Mouse (Mus musculus) Patski (cell line): ENCODE measurements around the gene Tubgcp5. TPM values are rescaled to one million over a fixed set of nuclear protein-coding genes. Genes with fewer than 3 reads are reported as not detected.

Experiments
- ATAC-seq: fragments of 100-300 bp; one replicate; pipeline ENCODE4 v1.8.0; 2021
- CTCF ChIA-PET: fragments of 350-600 bp; sonication (Branson Sonifier 250); formaldehyde crosslinking; loops from one replicate; lab custom pipeline; 2022; ENCODE audit warnings: inconsistent platforms; lab: Charles Lee
- POLR2A ChIA-PET: fragments of 350-600 bp; sonication (Branson Sonifier 250); formaldehyde crosslinking; loops from one replicate; lab custom pipeline; 2022; ENCODE audit warnings: antibody characterized with exemption, inconsistent platforms; lab: Charles Lee
- DNase-seq: peaks from one replicate; pipeline ENCODE4 v3.0.0-alpha.2; 2011; ENCODE audit warnings: low read depth, low spot score
- H3K27me3 ChIP-seq: fragments of 371-371 bp; one replicate; pipeline ENCODE4 v1.5.1; 2021
- CTCF ChIP-seq: fragments of 100-300 bp; IDR thresholded peaks from one replicate; pipeline ENCODE4 v1.5.1; 2021
- in situ Hi-C: fragments of 300-500 bp; cut with MboI; formaldehyde crosslinking; loops from 3 replicates; pipeline ENCODE4 v1.11.1; 2018; ENCODE audit warnings: low pct_unique_long_range_greater_than_20kb, mixed read lengths
- polyA plus RNA-seq: library from polyadenylated mRNA; unstranded; gene quantifications from one replicate; pipeline ENCODE4 v1.2.3, GENCODE M21; 2021

Tubgcp5 gene
- polyA plus RNA-seq, 1 experiment from 2014 or later: 21.6 TPM

DNA sequence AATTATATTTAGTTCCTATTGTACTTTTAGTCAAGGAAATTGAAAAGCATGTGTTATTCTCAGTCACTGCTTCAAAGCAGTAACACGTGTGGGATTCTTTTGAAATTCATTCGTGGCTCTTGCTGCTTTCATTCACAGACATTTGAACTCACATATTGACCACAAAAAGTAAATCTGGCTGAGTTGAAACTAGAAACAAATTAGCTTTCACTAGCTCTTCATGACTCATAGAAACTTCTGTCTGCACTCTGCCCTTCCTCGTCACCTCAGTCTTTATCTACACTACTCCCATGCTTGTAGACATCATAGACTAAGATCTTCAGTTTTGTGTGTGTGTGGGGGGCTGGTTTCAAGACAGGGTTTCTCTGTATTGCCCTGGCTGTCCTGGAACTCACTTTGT, 6.0 kb downstream of the Tubgcp5 start:
- CTCF ChIA-PET: no interaction called here
- in situ Hi-C loops: no loop called here
- no peak for ATAC-seq

DNA sequence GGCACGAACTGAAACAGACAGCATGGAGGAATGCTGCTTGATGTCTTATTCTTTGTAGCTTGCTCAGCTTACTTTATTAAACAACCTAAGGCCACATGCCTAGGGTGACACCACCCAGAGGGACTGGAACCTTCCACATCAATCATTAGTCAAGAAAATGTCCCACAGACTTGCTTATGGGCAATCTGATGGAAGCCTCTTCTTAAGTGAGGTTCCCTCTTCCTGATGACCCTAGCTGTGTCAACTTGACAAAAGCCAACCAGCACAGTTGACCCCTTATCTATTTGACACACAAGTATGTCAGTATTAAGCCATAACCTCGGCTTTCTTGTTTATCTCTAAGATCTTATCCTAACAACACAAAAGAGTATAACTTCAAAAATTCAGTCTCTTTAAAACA, 16.0 kb downstream of the Tubgcp5 start:
- ChIA-PET CTCF (no interaction called here), POLR2A (no interaction called here)
- no peak for DNase-seq
- H3K27me3 ChIP-seq: no peaks in the 10 kb centered on the region
- no peak for ATAC-seq
- no peak for TF ChIP-seq CTCF
- in situ Hi-C loops: no loop called here

More for the DNA sequence above, 6.0 kb downstream of the Tubgcp5 start:
- H3K27me3 ChIP-seq: no peaks in the 10 kb centered on the region
- no peak for DNase-seq
- POLR2A ChIA-PET: no interaction called here
- TF ChIP-seq CTCF: no peak

DNA sequence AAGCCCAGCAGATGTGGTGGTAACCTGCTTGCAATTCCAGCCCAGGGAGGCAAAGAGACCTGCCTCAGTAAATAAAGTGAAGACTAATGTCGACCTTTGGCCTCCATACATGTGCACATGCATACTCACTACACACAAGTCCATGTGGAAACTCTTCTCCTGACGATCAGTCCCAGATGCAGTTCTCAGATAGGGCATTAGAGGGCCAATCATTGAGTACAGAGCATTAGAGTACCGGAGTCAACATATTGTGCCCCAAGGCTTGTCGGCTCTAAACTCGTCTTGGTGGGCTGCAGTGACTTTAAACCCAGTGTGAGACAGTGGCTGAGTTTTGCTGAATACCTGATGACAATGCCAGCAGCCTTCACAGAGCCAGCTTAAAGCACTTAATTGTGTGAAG, 30.5 kb downstream of the Tubgcp5 start:
- ChIA-PET CTCF (no interaction called here), POLR2A (no interaction called here)
- ATAC-seq (no peak), DNase-seq (no peak)
- H3K27me3 ChIP-seq: no peaks in the 10 kb centered on the region
- TF ChIP-seq CTCF: no peak
- in situ Hi-C loops: no loop called here

DNA sequence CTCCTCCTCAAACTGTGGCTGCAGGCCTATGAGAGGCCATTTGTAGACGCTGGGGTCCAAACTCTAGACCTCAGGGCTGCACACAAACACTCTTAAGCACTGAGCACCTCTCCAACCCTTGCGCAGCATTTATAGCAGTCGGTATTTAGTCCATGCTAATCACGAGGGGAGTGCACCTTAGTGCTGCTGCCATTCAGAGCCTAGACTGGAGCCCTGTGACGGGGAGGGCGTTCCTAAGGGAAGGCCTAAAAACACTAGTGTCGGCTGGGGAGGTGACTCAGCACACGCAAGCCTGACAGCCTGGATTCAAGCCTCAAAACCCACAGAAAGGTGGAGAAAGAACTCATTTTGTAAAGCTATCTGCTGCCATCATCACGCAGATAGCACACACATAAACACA, 33.6 kb downstream of the Tubgcp5 start:
- ATAC-seq (no peak), DNase-seq (no peak)
- in situ Hi-C loops: no loop called here
- H3K27me3 ChIP-seq: no peaks in the 10 kb centered on the region
- CTCF ChIA-PET: interaction anchor here (1.2 kb wide), 1 partner anchor 68 kb away, joined by 3 read pairs; no protein-coding TSS in a partner anchor
- POLR2A ChIA-PET: no interaction called here
- no peak for TF ChIP-seq CTCF

DNA sequence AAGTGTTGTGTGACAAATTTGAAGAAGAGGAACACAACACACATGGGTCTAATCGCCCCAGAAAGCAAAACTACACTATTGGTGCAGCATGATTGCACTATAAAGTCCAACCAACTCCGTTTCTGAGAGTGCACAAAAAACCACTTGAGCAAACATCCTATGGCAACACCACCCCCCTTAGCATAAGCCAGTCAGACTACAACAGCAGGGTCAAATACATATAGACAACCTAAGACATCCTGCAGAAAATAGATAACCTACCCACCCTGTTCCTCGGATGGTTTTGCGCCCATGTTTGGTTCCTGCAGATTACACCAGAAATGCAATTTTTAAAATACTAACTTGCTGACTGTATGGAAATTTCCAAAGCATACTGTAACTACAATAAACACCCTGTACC, 42.9 kb downstream of the Tubgcp5 start:
- in situ Hi-C loops: no loop called here
- H3K27me3 ChIP-seq: no peaks in the 10 kb centered on the region
- no peak for TF ChIP-seq CTCF
- ChIA-PET POLR2A (no interaction called here), CTCF (no interaction called here)
- no peak for DNase-seq
- ATAC-seq: no peak

DNA sequence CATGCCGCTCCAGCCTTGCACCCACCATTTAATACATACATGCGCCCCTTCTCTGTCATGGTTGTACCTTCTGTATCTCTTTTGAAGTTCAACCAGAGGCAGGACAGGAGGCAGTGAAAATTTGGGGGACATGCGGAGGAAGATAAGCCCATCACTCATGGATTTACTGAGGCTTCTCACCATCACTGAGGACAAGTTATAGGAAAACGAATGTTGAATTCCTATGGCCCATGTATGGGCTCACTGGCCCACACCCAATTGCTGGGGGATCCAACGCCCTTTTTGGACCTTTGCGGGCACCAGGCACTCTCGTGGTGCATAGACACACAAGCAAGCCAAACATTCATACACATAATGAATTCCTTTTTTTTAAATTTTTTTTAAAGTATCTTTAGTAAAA, 47.5 kb downstream of the Tubgcp5 start, which contains the start of gene Cyfip1:
Gene Cyfip1, plus strand, starts transcription at position 301 of the 400 bp plus-strand sequence.
- H3K27me3 ChIP-seq: no peaks in the 10 kb centered on the region
- no peak for TF ChIP-seq CTCF
- DNase-seq: no peak
- ChIA-PET CTCF (interaction anchor here (1.4 kb wide), 1 partner anchor 9 kb away, joined by 3 read pairs; no protein-coding TSS in a partner anchor), POLR2A (interaction anchor here (0.6 kb wide), 1 partner anchor 197 kb away, joined by 5 read pairs; no protein-coding TSS in a partner anchor)
- no peak for ATAC-seq
- in situ Hi-C loops: no loop called here

DNA sequence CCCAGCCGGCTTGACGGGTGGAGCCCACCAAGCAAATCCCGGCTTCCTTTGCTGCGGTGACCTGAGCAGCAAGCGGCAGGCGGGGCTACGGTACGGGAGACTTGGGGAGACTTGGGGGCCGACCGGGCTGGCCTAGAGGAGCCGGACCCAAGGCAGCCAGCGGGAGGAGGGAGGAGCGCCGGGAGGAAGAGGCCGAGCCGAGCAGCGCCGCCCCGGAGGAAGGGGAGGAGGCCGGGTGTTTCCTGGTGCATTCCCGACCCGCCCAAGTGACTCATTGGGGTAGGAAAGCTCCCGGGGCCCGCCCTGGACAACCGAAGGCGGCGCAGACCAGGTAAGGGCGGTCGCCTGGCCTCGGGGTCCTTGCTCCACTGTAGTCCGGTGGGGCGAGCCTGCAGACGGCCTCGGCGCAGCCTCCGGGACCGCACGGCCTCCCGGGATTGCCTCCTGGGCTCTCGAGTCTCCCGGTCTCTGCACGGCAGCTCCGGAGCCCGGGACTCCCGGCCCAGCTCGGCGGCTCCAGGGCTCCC, 48.1 kb downstream of the Tubgcp5 start:
- in situ Hi-C loops: no loop called here
- H3K27me3 ChIP-seq: no peaks in the 10 kb centered on the region
- DNase-seq: no peak
- peak; percentile 99 for ATAC-seq
- no peak for TF ChIP-seq CTCF
- ChIA-PET POLR2A (interaction anchor here (0.6 kb wide), 1 partner anchor 39 kb away, joined by 3 read pairs; no protein-coding TSS in a partner anchor), CTCF (interaction anchor here (1.4 kb wide), 1 partner anchor 8 kb away, joined by 3 read pairs; no protein-coding TSS in a partner anchor)

DNA sequence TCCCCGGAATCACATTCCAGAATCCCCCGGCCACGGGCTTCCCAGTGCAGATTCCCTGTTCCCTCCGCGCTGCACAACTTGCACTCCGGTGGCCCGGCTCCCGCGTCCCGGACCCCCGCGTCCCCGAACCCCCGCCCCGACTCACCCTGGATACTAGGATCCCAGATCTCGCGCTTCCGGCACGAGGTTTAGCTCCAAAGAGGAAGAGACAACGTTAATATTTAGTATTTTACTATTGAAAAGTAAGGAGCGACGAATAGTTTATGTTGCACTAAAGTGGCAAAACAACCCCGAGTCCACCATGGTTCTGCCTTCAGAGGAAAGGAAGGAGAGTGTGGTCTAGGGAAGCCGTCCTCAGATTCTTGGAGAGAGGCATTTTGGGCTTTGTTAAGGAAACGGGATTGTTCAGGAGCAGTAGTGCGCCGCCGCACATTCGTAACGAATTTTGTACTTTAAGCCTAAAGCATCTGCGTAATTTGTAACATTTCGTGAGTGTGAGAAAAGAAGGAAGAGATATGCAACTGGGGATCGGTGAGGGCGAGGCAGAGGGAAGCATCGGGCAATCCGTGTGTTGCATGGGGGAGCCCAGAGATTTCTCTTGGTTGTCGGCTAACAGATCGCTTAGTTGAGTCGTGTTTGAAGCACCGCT, 48.7 kb downstream of the Tubgcp5 start:
- ChIA-PET POLR2A (interaction anchor here (0.6 kb wide), 1 partner anchor 39 kb away, joined by 3 read pairs; no protein-coding TSS in a partner anchor), CTCF (interaction anchor here (1.4 kb wide), 1 partner anchor 8 kb away, joined by 3 read pairs; no protein-coding TSS in a partner anchor)
- TF ChIP-seq CTCF: no peak
- DNase-seq: no peak
- in situ Hi-C loops: no loop called here
- peak; percentile 52 for ATAC-seq
- H3K27me3 ChIP-seq: no peaks in the 10 kb centered on the region

DNA sequence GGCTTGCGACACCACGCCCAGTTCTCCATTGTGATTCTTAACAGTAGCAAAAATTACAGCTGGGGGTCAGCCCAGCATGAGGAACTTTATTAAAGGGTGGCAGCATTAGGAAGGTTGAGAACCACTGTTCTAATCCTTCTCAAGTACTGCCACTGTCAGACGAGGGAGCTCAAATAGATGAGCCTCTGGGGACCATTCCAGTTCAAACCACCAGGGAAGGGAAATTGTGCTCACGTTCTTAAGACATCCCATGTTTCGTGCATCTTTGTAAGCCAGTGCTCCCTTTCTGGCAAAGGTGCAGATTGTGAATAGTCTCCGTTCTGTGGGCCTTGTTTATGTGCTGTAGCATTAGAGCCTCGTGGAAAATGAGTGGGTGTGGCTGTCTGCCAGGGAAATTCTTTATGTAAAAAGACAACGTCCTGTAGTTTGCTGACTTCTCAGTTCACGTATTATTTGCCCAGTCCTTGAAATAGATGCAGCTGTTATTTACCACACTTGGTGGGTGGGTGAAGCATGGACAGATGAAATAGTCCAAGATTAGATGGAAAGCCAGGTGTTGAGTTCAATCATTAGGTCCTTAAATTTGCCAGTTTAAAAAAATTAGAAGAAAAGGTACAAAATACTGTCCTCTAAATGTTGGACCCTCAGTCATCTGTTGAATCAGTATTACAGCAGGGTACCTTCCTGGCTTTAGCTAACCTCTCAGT, 52.8 kb downstream of the Tubgcp5 start:
- in situ Hi-C loops: no loop called here
- no peak for TF ChIP-seq CTCF
- DNase-seq: no peak
- ChIA-PET POLR2A (no interaction called here), CTCF (interaction anchor here (0.8 kb wide), 1 partner anchor 23 kb away, joined by 4 read pairs; no protein-coding TSS in a partner anchor)
- no peaks in the 10 kb centered on the region for H3K27me3 ChIP-seq
- no peak for ATAC-seq

DNA sequence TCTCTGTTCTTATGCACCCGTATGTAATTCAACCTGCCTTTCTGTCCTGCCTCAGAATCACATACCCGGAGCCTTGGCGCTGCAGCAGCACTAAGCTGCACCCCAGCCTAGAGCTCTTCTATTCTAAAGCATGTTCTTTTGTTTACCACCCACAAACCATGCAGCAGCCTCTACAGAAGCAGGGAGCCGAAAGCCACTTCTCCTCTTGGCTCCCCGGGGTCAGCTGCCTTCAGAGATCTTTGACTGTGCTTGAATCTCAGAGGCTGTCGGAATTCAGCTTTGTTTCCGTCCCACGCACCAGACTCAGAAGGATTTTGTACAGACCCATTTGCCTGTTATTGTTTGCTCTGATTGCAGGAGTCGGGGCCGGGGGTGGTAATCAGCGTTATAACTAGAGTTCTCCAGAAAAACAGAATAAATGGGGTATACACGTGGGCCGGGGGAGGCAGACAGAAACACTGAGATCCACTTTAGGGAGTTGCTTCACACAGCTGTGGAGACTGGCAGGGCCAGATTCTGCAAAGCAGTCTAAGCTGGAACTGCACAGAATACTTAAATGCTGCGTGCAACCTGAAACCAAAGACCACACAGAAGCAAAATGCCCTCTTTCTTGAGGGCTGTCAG, 56.1 kb downstream of the Tubgcp5 start:
- ATAC-seq: no peak
- TF ChIP-seq CTCF: no peak
- ChIA-PET POLR2A (no interaction called here), CTCF (interaction anchor here (0.9 kb wide), 1 partner anchor 8 kb away, joined by 3 read pairs; the partner anchor contains the start of gene Cyfip1)
- DNase-seq: no peak
- in situ Hi-C loops: no loop called here
- no peaks in the 10 kb centered on the region for H3K27me3 ChIP-seq
